Mouse (Mus musculus): ENCODE data around the gene Chchd4.

DNA sequence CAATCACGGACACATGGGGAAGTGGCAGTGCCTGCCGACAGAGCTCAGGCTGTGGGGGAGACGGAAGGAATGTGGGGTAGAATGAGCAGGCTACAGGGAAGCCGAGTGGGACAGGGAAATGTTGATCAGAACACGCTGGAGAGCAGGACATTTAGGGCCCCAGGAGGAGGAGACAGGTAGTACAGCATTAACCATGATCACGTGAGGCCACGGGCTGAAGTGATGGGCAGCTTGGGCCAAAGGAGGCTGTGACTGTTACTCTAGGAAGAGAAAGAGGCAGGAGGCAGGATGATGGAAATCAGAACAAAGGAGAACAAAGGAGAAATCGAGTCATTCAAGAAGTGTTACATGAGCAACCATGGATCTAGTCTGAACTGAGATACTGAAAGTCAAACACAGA is 21.2 kb upstream of the Chchd4 start:
- TF ChIP-seq TAL1 (IDR thresholded peaks at IDR 0.05; ENCODE audit: low read length) (no peak), GATA1 (IDR thresholded peaks at IDR 0.05; ENCODE audit: low read length) (no peak)
